Mouse (Mus musculus) WW6 (cell line): ENCODE measurements around the gene Zfp459.
A peak's percentile ranks its signal among the peaks of the same experiment; 100 is the strongest.
"Not testable (repeated sequence)": the region's sequence is repeated elsewhere in the genome, so short reads cannot be mapped to it uniquely, and the experiment has no call there.

Experiments used
- DNase-seq: peaks from one replicate; pipeline ENCODE4 v3.0.0-alpha.2; 2013; ENCODE audit warnings: low read depth, low spot score

Zfp459 gene

DNA sequence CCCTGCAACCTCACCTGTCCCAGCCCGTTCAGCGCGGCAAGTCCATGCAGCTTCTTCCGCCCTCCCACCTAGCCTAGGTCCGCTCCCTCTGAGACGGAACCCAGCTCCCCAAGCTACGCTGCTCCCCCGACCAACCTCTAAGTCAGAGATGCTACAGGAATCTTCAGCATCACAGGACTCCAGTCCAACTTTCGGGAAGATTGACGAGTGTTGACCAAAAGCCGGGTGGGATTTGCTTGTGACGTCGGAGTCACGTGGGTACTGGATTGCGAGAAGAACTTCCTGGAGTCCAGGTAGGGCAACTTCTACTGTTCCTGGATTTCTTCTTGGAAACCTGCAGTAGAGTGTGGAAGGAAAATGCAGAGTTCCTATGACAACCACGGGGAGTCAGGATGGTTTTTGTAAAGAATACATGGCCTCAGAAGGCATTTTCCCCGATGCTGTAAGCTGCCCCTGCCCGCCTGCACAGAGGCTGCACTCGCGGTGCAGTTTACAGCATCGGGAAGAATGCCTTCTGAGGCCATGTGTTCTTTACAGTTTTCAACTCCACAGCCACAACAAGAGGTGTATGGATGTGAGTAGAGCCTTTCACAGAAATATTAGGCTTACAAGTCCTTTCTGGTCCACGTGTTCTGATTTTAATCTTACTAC lies at the start of gene Zfp459:
Gene Zfp459 (minus strand): TSS at position 212 of the 651 bp plus-strand sequence.
- DNase-seq: no peak

DNA sequence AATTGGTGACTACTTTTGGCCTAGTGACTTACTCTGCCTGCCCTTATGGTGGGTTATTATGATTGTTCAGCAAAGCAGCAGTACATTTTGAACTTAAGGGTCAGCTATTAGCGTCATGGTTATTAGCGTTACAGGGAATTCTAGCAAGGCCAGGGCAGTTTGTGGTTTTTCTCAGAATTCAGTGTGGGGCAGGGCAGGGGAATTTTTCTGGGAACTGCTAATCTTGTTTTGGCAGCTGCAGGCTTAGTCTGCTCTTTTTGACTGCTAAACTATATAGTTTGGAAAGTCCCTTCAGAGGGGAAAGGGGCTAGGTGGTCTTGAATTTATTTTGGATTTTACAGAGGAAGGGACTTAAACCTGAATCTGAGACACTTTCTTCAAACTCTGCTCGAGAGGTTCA lies 48.1 kb upstream of the Zfp459 start:
- DNase-seq: no peak

DNA sequence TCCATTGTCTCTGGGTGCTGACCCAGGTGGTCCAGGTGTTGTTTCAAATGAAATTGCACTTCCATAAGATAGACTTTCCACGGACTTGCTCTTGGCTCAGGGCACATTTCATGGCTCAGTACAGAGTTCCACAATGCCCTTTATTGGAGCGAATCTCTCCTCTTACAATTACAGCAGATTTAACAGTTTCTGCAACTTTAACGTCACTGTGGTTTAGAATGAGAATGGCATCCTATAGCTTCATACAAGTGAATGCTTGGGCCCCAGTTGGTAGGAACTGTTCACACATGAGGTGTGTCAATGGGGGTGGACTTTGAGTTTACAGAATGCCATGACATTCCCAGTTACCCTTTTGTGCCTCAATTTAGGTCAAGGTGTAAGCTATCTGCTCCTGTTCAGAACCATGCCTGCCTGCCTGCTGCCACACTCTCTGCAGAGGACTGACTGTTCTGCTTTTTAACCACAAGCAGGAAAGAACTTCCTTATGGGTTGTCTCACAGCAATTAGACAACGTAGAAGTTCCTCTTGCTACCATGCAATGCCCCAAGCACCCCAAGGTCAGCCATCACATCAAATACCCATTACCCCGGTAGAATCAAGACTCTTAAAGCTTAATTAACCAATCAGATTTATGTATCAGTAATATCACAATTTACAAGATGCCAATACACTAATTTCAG lies 42.4 kb upstream of the Zfp459 start:
- not testable (repeated sequence) for DNase-seq

DNA sequence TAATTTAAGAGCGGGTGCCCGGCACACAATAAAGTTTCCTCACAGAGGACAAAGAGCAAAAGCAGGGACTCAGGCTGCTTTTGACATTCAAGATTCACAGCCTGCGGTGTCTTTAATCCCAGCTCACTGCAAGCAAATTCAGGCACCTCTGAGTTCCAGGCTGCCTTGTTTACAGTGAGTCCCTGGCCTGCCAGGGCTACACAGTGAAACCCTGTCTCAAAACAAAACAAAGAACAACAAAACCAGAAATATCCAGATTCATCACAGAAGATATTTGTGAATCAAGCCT lies 30.7 kb upstream of the Zfp459 start:
- no peak for DNase-seq

DNA sequence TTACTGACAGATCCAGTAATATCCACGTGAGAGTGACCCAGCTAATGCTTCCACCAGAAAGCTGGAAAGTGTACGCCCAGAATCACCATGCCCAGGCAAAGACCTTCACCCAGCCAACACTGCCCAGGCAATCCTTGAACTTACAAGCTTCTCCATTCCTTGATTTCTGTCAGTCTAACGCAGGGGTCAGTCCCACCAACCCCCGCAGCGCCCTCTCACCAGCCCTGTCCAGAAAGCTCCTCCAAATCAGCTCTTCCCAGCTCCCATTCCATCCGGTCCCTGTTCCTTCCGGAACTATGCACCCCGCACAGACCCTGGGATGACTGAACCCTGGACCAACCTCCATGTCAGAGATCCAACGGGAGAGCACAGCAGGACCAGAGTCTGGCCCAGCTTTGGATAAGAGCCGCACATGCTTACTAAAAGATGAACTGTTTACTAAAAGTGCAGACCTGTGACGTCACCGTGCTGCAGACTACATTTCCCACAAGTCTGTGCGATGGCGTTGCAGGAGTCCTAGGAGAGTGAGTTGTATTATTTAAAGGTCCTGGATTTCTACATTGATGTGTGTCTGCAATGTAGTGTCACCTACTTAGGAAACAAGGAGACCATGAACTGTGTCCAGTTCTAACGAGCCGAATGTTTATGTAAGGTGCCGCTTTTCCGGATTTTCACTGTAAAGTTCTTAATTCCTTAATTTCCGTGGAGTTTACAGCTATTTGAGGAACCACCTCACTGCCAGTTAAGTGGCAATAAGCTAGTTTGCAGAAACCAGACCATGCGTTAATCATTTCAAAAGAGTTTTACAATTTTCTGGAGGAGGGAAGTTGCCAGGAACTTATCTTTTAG lies 30.2 kb upstream of the Zfp459 start, which contains the start of gene Zfp874a:
Gene Zfp874a (minus strand): TSS at position 453 of the 849 bp plus-strand sequence.
- DNase-seq: no peak

DNA sequence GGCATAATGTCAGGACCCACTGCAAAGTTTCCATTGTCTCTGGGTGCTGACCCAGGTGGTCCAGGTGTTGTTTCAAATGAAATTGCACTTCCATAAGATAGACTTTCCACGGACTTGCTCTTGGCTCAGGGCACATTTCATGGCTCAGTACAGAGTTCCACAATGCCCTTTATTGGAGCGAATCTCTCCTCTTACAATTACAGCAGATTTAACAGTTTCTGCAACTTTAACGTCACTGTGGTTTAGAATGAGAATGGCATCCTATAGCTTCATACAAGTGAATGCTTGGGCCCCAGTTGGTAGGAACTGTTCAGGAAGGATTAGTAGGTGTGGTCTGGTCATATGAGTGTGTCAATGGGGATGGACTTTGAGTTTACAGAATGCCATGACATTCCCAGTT lies 15.9 kb upstream of the Zfp459 start:
- not testable (repeated sequence) for DNase-seq

DNA sequence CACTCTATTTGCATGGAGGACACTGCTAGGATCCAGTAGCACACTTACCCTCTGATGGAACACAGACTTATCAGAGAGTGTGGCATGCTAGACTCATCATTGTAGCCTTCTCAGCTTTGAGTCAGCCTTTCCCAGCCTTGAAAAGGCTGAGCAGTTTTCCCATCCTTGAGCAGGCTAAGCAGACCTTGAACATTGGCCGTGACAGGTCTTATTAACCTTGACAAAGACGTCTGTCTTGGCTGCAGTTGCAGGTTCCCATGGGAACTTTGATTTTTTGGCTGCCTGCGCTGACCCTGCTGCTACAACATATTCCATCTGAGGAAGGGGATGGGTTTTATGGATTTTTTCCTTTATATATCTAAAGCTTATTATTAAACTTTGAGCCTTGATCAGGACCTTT lies 6.9 kb upstream of the Zfp459 start:
- DNase-seq: no peak

DNA sequence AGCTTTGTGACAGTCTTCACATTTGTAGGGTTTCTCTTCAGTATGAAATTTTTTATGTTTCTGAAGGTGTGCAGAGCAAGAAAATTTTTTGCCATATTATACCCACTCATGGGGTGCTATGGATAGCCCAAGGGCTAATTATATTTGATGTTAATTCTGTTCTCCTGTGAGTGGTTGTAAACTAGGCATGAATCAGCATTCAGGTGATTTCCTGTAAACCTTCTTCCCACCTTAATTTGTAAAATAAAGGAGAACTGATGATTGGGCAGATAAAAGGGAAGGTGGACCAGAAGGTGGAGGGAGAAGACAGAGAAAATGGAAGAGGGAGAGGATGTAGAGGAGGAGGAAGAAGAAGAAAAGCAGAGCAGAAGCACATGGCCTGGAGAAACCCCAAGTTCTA lies 4.5 kb upstream of the Zfp459 start:
- DNase-seq: not testable (repeated sequence)

DNA sequence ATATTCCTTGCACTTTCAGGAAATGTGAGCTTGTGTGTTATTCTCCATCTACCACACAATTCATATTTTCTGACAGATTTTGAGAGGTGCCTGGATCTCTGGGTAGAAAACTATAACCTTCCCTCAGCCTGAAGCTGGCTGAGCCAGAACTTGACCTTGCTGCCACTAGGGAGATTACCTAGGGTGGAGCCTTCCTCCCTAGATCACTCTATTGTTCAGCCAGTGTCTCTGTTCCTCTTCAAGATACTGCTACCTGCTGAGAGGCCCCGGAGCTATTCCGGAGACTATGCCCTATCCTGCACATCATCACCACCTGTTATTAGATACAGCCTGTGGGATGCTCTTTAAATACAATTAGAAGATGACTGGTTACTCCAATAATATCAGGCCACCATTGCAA lies 1.3 kb upstream of the Zfp459 start:
- DNase-seq: not testable (repeated sequence)

DNA sequence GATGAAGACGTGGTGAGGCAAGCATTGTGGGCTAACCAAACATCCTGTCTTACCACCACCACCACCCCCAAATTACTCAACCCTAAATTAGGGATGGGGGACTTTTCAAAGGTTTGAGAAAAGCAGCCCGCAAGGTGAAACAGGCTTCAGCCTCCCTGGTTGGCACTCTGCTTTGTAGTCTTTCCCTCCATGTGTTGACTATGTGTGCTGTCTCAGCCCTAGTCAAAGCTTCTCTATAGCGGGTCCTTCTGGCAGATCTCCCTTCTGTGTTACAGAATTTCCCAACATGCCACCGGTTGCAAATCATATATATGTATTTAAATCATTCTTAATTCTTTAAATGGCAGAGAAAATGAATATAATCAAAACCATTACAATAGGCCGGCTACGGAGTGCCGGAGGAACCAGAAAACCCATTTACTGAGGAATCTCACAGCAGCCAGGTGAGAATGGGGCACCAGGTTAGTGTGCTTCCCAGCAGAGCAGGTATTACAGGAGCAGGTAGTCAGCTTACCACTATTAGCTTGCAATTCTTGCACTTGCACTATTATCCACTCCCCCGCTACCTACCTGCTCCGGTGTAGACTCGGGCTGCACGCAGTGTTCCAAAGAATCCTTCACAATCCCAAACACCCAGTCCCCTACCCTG lies 536 bp downstream of the Zfp459 start:
- DNase-seq: no peak

DNA sequence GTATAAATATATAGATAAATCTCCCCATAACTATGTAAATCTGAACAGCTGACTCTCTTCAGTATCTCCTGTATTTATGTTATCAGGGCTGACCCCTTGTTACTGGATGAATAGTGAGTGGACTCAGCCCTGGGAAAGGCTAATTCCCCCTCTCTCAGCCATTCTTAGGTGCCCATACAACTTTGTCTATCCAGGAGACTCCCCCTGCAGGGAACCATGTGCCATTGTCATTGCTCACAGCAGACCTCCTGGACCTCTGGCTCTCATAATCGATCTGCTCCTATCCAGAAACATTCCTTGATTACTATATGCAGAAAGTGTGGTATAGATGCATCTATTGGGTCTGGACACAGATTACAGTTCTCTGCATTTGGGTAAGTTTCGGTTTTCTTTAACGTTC lies 4.4 kb downstream of the Zfp459 start:
- no peak for DNase-seq

DNA sequence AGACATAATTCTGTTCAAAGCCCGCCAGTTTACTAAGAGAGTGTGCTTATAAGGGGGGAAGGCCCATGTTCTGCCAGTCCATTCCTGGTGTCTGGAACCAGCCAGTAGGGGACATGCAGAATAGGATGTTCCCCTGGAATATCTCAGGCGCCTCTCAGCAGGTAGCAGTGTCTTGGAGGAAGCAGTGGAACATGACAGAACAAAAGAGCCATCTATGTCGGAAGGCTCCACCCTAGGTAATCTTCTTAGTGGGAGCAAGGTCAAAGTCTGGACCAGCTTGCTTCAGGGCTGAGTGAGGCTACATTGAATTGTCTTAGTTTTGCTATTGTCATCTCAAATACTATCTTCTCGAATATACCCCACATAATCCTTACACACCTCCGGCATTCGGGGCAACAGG lies 5.5 kb downstream of the Zfp459 start:
- DNase-seq: no peak

DNA sequence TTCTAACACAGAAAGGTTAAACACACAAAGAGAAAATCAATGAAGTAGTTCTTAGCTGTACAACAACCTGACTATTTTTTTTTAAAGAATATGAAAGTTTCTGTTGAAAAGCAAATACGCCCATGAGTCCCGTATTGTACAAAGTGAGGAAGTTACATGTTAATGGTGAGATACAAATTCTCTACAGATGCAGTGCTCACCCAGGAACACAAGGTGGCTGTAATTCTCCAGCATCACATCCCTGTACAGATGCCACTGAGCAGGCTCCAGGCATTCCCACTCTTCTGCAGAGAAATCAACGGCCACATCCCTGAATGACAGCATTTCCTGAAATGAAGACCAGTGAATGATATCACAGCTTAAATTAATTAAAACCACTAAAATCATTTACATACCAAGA lies 7.6 kb downstream of the Zfp459 start:
- DNase-seq: not testable (repeated sequence)

DNA sequence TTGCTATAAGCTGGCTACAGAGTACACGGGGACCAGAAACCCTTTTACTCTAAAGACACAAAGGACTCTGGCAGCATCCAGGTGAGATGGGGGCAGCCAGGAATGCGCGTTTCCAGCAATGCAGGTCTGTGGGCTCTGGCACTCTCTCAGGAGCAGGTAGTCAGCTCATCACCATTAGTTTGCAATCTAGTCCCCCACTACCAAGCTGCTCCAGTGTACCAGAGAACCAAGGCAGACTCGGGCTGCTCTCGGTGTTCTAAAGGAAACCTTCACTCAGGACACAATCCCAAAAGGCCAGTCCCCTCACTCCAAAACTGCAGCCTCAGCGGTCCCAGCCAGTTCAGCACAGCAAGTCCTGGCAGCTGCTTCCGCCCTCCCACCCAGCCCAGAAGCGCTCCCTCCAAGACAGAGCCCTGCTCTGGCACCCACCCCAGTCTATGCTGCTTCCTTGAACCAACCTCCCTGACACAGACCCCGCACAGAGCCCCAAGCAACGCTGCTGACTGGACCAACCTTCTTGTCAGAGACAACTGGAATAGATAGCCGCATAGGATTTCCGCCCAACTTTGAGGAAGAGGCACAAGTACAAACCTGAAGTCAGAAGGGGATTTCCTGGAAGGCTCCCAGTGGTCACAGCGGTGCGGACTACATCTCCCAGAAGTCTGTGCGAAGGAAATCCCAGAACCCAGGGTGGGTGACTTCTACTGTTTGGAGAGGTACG lies 21.9 kb downstream of the Zfp459 start, which contains the start of gene Zfp429:
Gene Zfp429 (minus strand): TSS at position 637 of the 721 bp plus-strand sequence.
- peak; percentile 36 for DNase-seq

DNA sequence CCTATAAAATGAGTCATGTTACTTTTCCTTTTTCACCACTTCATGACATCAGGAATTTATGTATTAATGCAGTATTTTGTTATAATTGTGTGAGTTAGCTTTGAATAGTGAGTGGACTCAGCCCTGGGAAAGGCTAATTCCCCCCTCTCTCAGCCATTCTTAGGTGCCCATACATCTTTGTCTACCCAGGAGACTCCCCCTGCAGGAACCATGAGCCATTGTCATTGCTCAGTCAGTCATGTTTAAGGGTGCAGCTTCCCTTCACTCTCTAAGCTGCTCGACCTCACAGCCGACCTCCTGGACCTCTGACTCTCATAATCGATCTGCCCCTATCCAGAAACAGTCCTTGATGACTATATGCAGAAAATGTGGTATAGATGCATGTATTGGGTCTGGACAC lies 45.0 kb downstream of the Zfp459 start:
- DNase-seq: not testable (repeated sequence)

DNA sequence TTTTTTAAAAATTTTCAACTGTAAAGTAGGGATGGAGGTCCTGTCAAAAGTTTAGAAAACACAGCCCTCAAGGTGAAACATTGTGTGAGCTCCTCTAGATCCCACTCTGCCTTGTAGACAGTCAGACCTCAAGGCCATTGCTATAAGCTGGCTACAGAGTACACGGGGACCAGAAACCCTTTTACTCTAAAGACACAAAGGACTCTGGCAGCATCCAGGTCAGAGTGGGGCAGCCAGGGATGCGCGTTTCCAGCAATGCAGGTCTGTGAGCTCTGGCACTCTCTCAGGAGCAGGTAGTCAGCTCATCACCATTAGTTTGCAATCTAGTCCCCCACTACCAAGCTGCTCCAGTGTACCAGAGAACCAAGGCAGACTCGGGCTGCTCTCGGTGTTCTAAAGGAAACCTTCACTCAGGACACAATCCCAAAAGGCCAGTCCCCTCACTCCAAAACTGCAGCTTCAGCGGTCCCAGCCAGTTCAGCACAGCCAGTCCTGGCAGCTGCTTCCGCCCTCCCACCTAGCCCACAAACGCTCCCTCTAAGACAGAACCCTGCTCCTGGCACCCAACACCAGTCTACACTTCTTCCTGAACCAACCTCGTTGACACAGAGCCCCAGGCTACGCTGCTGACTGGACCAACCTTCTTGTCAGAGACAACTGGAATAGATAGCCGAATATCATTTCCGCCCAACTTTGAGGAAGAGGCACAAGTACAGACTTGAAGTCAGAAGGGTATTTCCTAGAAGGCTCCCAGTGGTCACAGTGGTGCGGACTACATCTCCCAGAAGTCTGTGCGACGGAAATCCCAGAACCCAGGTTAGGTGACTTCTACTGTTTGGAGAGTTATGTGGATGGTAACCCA lies 45.9 kb downstream of the Zfp459 start, which contains the start of the genes Gm28041 and Zfp456:
Gene Gm28041 (minus strand): TSS at position 684 of the 862 bp plus-strand sequence.
Gene Zfp456 (minus strand): TSS at position 761 of the 862 bp plus-strand sequence.
- peak; percentile 53 for DNase-seq

DNA sequence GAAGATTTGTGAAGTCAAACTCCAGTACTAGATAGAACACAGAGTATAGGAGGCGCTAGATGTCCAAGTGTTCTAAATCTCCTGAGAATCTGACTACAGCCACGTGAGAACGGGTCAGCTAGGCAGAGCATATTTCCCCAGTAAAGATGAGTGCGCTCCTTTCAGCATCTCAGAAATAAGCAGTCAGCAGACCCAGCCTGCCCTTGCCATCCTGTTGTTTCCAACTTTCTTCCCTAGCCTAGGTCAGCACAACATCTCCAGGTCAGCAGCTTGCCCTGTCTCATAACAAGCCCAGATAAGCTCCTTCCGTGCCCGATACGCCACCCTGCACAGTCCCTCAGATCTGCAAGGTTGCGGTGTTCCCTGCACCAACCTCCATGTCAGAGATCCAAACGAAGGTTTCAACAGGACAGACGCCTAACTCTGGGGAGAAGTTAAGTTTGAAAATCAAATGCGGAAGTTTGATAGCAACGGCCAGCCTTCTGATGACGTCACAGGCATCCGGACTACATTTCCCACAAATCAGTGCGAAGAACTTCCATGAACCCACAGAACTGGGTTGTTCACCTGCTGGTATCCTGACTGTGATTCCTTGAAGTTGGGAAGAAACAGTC lies 61.0 kb downstream of the Zfp459 start, which contains the start of the genes Gm28044 and Zfp953:
Gene Gm28044 (minus strand): TSS at position 406 of the 614 bp plus-strand sequence.
Gene Zfp953 (minus strand): TSS at position 475 of the 614 bp plus-strand sequence.
- DNase-seq: peak; percentile 63
